Comparison of ENCODE assay signal across 22 mouse cellular contexts in genomic region chr17:84352790-84353154, GRCm38 (mm10).
DNase-seq lines count a peak whose midpoint lies in the region; ATAC-seq and TF ChIP-seq lines count a peak whose summit lies in the region.
"Had no signal": no experiment of that assay in that cellular context is flagged by ENCODE, and none has a peak within 500 bp of the region (broad histone marks: within the 10 kb centered on the region; RNA-seq: fewer than 3 reads in every experiment).

No protein-coding gene starts in this region.

- no peaks in the 10 kb centered on the region for H3K27me3 ChIP-seq in heart, embryonic 13.5 days (replicated peaks)
- H3K27me3 ChIP-seq in lung, embryonic 14.5 days (ENCODE audit: insufficient read depth, low read length): no peaks in the 10 kb centered on the region
- no peaks in the 10 kb centered on the region for H3K27me3 ChIP-seq in embryonic facial prominence, embryonic 10.5 days (replicated peaks; ENCODE audit: low read depth, poor library complexity, severe bottlenecking)
- H3K27me3 ChIP-seq: hindbrain, embryonic 15.5 days had no signal

- no peak overlapping the region for H3K4me3 ChIP-seq in heart, embryonic 13.5 days
- H3K4me3 ChIP-seq in lung, embryonic 14.5 days (ENCODE audit: low read depth, low read length): no peak overlapping the region
- no peak overlapping the region for H3K4me3 ChIP-seq in embryonic facial prominence, embryonic 10.5 days
- H3K4me3 ChIP-seq: forebrain, embryonic 10.5 days; gastrocnemius, adult 2 months; hindbrain, embryonic 15.5 days had no signal

- no peak overlapping the region for H3K9ac ChIP-seq in heart, embryonic 13.5 days
- H3K9ac ChIP-seq in lung, embryonic 14.5 days: no peak overlapping the region
- H3K9ac ChIP-seq: hindbrain, embryonic 15.5 days; liver, embryonic 14.5 days had no signal

- peak overlapping the region; percentile 39; the same call in 1 of the 2 replicates for H3K27ac ChIP-seq in heart, embryonic 13.5 days (replicated peaks)
- H3K27ac ChIP-seq in lung, embryonic 14.5 days (ENCODE audit: low read depth): peak overlapping the region; percentile 39; the same call in 1 of the 2 replicates
- H3K27ac ChIP-seq in embryonic facial prominence, embryonic 10.5 days (replicated peaks): peak overlapping the region; percentile 2
- H3K27ac ChIP-seq: forebrain, embryonic 10.5 days; gastrocnemius, adult 2 months; hindbrain, embryonic 15.5 days; liver, embryonic 14.5 days had no signal

- no peak overlapping the region for H3K4me2 ChIP-seq in heart, embryonic 13.5 days
- no peak overlapping the region for H3K4me2 ChIP-seq in lung, embryonic 14.5 days
- H3K4me2 ChIP-seq: heart, embryonic 11.5 days; hindbrain, embryonic 15.5 days; midbrain, embryonic 11.5 days had no signal

- no peak for TF ChIP-seq CTCF in lung, embryonic 14.5 days (IDR thresholded peaks at IDR 0.05; ENCODE audit: low read depth)

- ATAC-seq in heart, embryonic 13.5 days (ENCODE audit: extremely low read depth, insufficient number of reproducible peaks, low FRiP score, low TSS enrichment): no peak
- no peak for ATAC-seq in lung, embryonic 14.5 days (ENCODE audit: insufficient read depth)
- peak; percentile 21; the same call in 1 of the 2 replicates for ATAC-seq in megakaryocyte-erythroid progenitor cell, adult 5-6 weeks (replicated peaks; ENCODE audit: low FRiP score, low TSS enrichment, poor library complexity, severe bottlenecking)

- H3K4me1 ChIP-seq in heart, embryonic 13.5 days: peaks cover 29% of the 10 kb centered on the region
- peaks cover 5% of the 10 kb centered on the region; the same call in 1 of the 2 replicates for H3K4me1 ChIP-seq in lung, embryonic 14.5 days (ENCODE audit: insufficient read depth)
- H3K4me1 ChIP-seq in embryonic facial prominence, embryonic 10.5 days: peaks cover 28% of the 10 kb centered on the region

- H3K9me3 ChIP-seq in heart, embryonic 13.5 days: no peaks in the 10 kb centered on the region
- no peaks in the 10 kb centered on the region for H3K9me3 ChIP-seq in lung, embryonic 14.5 days (ENCODE audit: low read depth, low read length)
- H3K9me3 ChIP-seq in embryonic facial prominence, embryonic 10.5 days: no peaks in the 10 kb centered on the region
- H3K9me3 ChIP-seq: forebrain, embryonic 10.5 days; hindbrain, embryonic 15.5 days had no signal

- H3K36me3 ChIP-seq in heart, embryonic 13.5 days: peaks cover 10% of the 10 kb centered on the region
- H3K36me3 ChIP-seq in lung, embryonic 14.5 days (ENCODE audit: insufficient read depth): 0 out of 2 replicates have a peak, but pooled peaks cover 7% of the 10 kb centered on the region
- peaks cover 22% of the 10 kb centered on the region for H3K36me3 ChIP-seq in embryonic facial prominence, embryonic 10.5 days (replicated peaks)
- H3K36me3 ChIP-seq: hindbrain, embryonic 15.5 days had no signal

- intact Hi-C loops in heart, postnatal 25 days (cut with DNase I): no loop called here

- no peak for DNase-seq in heart, postnatal 25 days (ENCODE audit: low spot score)
- no peak for DNase-seq in lung, embryonic 14.5 days
- DNase-seq in lung, postnatal 4 days: no peak
- no peak for DNase-seq in embryonic facial prominence, embryonic 10.5 days (ENCODE audit: low spot score)
- DNase-seq in spleen, adult 18-20 months: no peak
- DNase-seq in frontal cortex, postnatal 36 days (ENCODE audit: low spot score in 2 of 2): no peak
- DNase-seq: adrenal gland, postnatal 25 days; cerebellum, adult 18-20 months; gastrocnemius, adult 2 months; heart, postnatal 36 days; kidney, adult 2 months; kidney, postnatal 14 days; left cerebral cortex, postnatal 4 days; lung, postnatal 36 days; thymus, adult 2 months had no signal

- 81% methylated on average over 3 of the region's 3 CpGs for WGBS in heart, embryonic 13.5 days
- 90% methylated on average over 3 of the region's 3 CpGs for WGBS in lung, embryonic 14.5 days
- 75% methylated on average over 3 of the region's 3 CpGs for WGBS in embryonic facial prominence, embryonic 10.5 days
